Comparison of ENCODE assay signal across 19 mouse cellular contexts in the genomic region with DNA sequence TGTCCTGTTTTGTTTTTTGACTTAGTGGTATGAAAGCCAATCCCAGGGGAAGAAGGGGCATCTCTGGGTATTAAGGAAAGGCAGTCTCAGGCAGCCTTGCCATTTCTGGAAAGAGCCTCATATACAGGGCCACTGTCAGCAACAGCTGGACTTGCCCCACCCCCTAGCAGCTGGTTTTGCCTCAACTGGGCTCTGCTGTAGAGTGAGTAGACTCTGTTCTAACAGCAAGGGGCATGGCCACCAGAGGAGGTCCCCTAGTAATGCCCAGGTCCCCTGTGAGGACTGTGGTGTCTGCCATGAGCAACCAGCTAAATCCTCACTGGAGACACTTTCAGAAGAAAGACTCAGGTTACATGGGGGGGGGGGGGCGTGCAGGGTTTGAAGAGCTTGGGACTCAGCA. TPM values are rescaled to one million over a fixed set of nuclear protein-coding genes. Genes with fewer than 3 reads are reported as not detected.
A peak's percentile ranks its signal among the peaks of the same experiment; 100 is the strongest.
DNase-seq lines count a peak whose midpoint lies in the region; ATAC-seq and TF ChIP-seq lines count a peak whose summit lies in the region.
"Had no signal": no experiment of that assay in that cellular context is flagged by ENCODE, and none has a peak within 500 bp of the region (broad histone marks: within the 10 kb centered on the region; RNA-seq: fewer than 3 reads in every experiment).

No protein-coding gene starts in this region.

- no peak overlapping the region for H3K4me2 ChIP-seq in midbrain, embryonic 12.5 days (replicated peaks)
- H3K4me2 ChIP-seq in midbrain, embryonic 16.5 days (ENCODE audit: low read length) = no peak overlapping the region
- H3K4me2 ChIP-seq: embryonic facial prominence, embryonic 12.5 days; forebrain, embryonic 15.5 days had no signal

- peaks cover 6% of the 10 kb centered on the region; the same call in 1 of the 2 replicates for H3K36me3 ChIP-seq in midbrain, embryonic 12.5 days
- no peaks in the 10 kb centered on the region for H3K36me3 ChIP-seq in midbrain, embryonic 16.5 days (ENCODE audit: control insufficient read depth, insufficient read depth, low read length)
- H3K36me3 ChIP-seq: forebrain, embryonic 15.5 days; heart, embryonic 10.5 days had no signal

- H3K9ac ChIP-seq in midbrain, embryonic 12.5 days (replicated peaks) = no peak overlapping the region
- no peak overlapping the region for H3K9ac ChIP-seq in midbrain, embryonic 16.5 days (ENCODE audit: low read depth, low read length)
- H3K9ac ChIP-seq: embryonic facial prominence, embryonic 12.5 days; forebrain, embryonic 15.5 days had no signal

- no peak for TF ChIP-seq CTCF in cerebellum, adult 2 months (IDR thresholded peaks at IDR 0.05; ENCODE audit: borderline replicate concordance, insufficient read depth, low read depth, low read length)
- TF ChIP-seq CTCF in layer of hippocampus, adult 2 months (conservative IDR thresholded peaks at IDR 0.05) = no peak
- no peak for TF ChIP-seq CTCF in cortical plate, adult 2 months (IDR thresholded peaks at IDR 0.05; ENCODE audit: extremely low read depth, insufficient read depth, low read length)

- DNase-seq in cerebellum, adult 2 months = no peak
- no peak for DNase-seq in cerebellum, adult 8-10 months
- no peak for DNase-seq in layer of hippocampus, adult 2 months (ENCODE audit: low spot score in 2 of 2)
- DNase-seq in layer of hippocampus, adult 18-20 months (ENCODE audit: low spot score in 2 of 2) = no peak
- no peak for DNase-seq in right cerebral cortex, postnatal 25 days
- DNase-seq: adrenal gland, postnatal 10 days; cerebellum, adult 9-10 months; gastrocnemius, postnatal 36 days; heart, adult 18-20 months; heart, postnatal 10 days; heart, postnatal 4 days had no signal

- H3K27me3 ChIP-seq in cerebellum, adult 2 months (ENCODE audit: control insufficient read depth, insufficient read depth, low read length) = no peaks in the 10 kb centered on the region; the same call in 1 of the 2 replicates
- no peaks in the 10 kb centered on the region for H3K27me3 ChIP-seq in midbrain, embryonic 12.5 days
- no peaks in the 10 kb centered on the region for H3K27me3 ChIP-seq in midbrain, embryonic 16.5 days (ENCODE audit: control insufficient read depth, insufficient read depth, low read depth, low read length)
- H3K27me3 ChIP-seq: embryonic facial prominence, embryonic 12.5 days; forebrain, embryonic 15.5 days had no signal

- no peak for TF ChIP-seq POLR2A in cerebellum, adult 2 months (IDR thresholded peaks at IDR 0.05; ENCODE audit: borderline replicate concordance, insufficient read depth, low read length)
- no peak for TF ChIP-seq POLR2A in cortical plate, adult 2 months (IDR thresholded peaks at IDR 0.05; ENCODE audit: extremely low read depth, insufficient read depth, low read length)

- ATAC-seq in midbrain, embryonic 12.5 days (ENCODE audit: low FRiP score, low read depth) = no peak
- ATAC-seq in midbrain, embryonic 16.5 days = no peak
- ATAC-seq: hindbrain, embryonic 16.5 days; inflammation-experienced regulatory T-cells, adult 6 months had no signal

- WGBS in cerebellum, adult 2 months = 71% methylated on average over 1 of the region's 1 CpGs
- no CpG with 5 or more reads among the region's 1 CpGs for WGBS in midbrain, embryonic 12.5 days
- no CpG with 5 or more reads among the region's 1 CpGs for WGBS in midbrain, embryonic 16.5 days

- peak overlapping the region; percentile 22 for H3K27ac ChIP-seq in cerebellum, adult 2 months (ENCODE audit: insufficient read depth, low read length)
- H3K27ac ChIP-seq in layer of hippocampus, adult 2 months = peak overlapping the region; percentile 71
- H3K27ac ChIP-seq in midbrain, embryonic 12.5 days (replicated peaks) = peak overlapping the region; percentile 78
- no peak overlapping the region for H3K27ac ChIP-seq in midbrain, embryonic 16.5 days (ENCODE audit: low read length)
- H3K27ac ChIP-seq in cortical plate, adult 2 months (ENCODE audit: insufficient read depth, low read length) = peak overlapping the region; percentile 62; the same call in 1 of the 2 replicates
- H3K27ac ChIP-seq: forebrain, embryonic 15.5 days had no signal

- H3K9me3 ChIP-seq in midbrain, embryonic 12.5 days = no peaks in the 10 kb centered on the region
- no peaks in the 10 kb centered on the region for H3K9me3 ChIP-seq in midbrain, embryonic 16.5 days (replicated peaks; ENCODE audit: control insufficient read depth, low read length, poor library complexity, severe bottlenecking)
- H3K9me3 ChIP-seq: embryonic facial prominence, embryonic 12.5 days; forebrain, embryonic 15.5 days; heart, embryonic 10.5 days had no signal

- peaks cover 81% of the 10 kb centered on the region for H3K4me1 ChIP-seq in cerebellum, adult 2 months (ENCODE audit: control insufficient read depth, insufficient read depth, low read length)
- peaks cover 67% of the 10 kb centered on the region for H3K4me1 ChIP-seq in midbrain, embryonic 12.5 days
- peaks cover 35% of the 10 kb centered on the region for H3K4me1 ChIP-seq in midbrain, embryonic 16.5 days (ENCODE audit: control insufficient read depth, insufficient read depth, low read length)
- H3K4me1 ChIP-seq in cortical plate, adult 2 months (ENCODE audit: control insufficient read depth, insufficient read depth, low read length) = no peaks in the 10 kb centered on the region

- H3K4me3 ChIP-seq in cerebellum, adult 2 months (replicated peaks; ENCODE audit: insufficient read depth, low read depth, low read length) = no peak overlapping the region
- no peak overlapping the region for H3K4me3 ChIP-seq in layer of hippocampus, adult 2 months
- no peak overlapping the region for H3K4me3 ChIP-seq in midbrain, embryonic 12.5 days
- no peak overlapping the region for H3K4me3 ChIP-seq in midbrain, embryonic 16.5 days (ENCODE audit: low read depth, low read length)
- H3K4me3 ChIP-seq in cortical plate, adult 2 months (ENCODE audit: insufficient read depth, low read length) = no peak overlapping the region
- H3K4me3 ChIP-seq: embryonic facial prominence, embryonic 12.5 days; forebrain, embryonic 15.5 days; heart, embryonic 10.5 days had no signal

RNA-seq across cellular contexts. Expression of a gene that starts 17.0 kb away (rescaled TPM):
- 109 and 114 TPM in 2 replicates for polyA plus RNA-seq in cerebellum, adult 2 months (2012; rRNA removed)
- 10 to 100 TPM; 34.5 to 35.5 TPM for total RNA-seq in layer of hippocampus, adult 2 months (2021)
- 10 to 100 TPM; 35.5 to 37.1 TPM for total RNA-seq in layer of hippocampus, adult 18-20 months (2021)
- polyA plus RNA-seq in midbrain, embryonic 12.5 days (2016; fragmentation: Nextera tagmentation; extraction: Ambion mirVana) = 16.6 and 17.0 TPM in 2 replicates
- polyA plus RNA-seq in midbrain, embryonic 16.5 days (2015; fragmentation: Nextera tagmentation; extraction: Ambion mirVana) = 7.2 and 9.1 TPM in 2 replicates
- polyA plus RNA-seq in cortical plate, adult 2 months (2012; rRNA removed) = 40.5 and 42.0 TPM in 2 replicates
- polyA plus RNA-seq: inflammation-experienced regulatory T-cells, adult 6 months had no signal
